Mouse (Mus musculus): ENCODE data around the gene Uchl5. TPM values are rescaled to one million over a fixed set of nuclear protein-coding genes. Genes with fewer than 3 reads are reported as not detected.

Gene Uchl5
- 19.3 and 21.6 TPM in 2 replicates for total RNA-seq (2023)

GRCm38 (mm10) chr1:143776446-143777411, at the start of gene Uchl5, which contains the start of gene Trove2:
Gene Uchl5 (plus strand): TSS chr1:143777272.
Gene Trove2 (minus strand): TSS chr1:143777068.

Other genes starting within 250 kb of the Uchl5 start
- 0.03 TPM in 1 of 2 replicates, not detected in the other for gene B3galt2, start 136.6 kb upstream of the Uchl5 start, total RNA-seq (2023)
- 56.5 and 85.9 TPM in 2 replicates for gene Cdc73, start 74.4 kb upstream of the Uchl5 start, total RNA-seq (2023)
- gene Glrx2, start 60.9 kb upstream of the Uchl5 start, total RNA-seq (2023) = 19.3 and 23.7 TPM in 2 replicates
- gene Trove2, start 204 bp upstream of the Uchl5 start, total RNA-seq (2023) = 1.1 and 1.4 TPM in 2 replicates
- 942 and 1,029 TPM in 2 replicates for gene Rgs2, start 226.9 kb downstream of the Uchl5 start, total RNA-seq (2023)